Mouse (Mus musculus) 3T3-L1 (cell line): ENCODE measurements around the gene Olfr557.

Experiments
- DNase-seq: peaks from one replicate; pipeline ENCODE4 v3.0.0-alpha.2; 2015; ENCODE audit warnings: low read depth, low spot score

Gene Olfr557

GRCm38 (mm10) chr7:102695358-102696125 lies at the start of gene Olfr557:
TSS of gene Olfr557 (plus strand) at chr7:102695910.
- DNase-seq = peak; percentile 65

DNA sequence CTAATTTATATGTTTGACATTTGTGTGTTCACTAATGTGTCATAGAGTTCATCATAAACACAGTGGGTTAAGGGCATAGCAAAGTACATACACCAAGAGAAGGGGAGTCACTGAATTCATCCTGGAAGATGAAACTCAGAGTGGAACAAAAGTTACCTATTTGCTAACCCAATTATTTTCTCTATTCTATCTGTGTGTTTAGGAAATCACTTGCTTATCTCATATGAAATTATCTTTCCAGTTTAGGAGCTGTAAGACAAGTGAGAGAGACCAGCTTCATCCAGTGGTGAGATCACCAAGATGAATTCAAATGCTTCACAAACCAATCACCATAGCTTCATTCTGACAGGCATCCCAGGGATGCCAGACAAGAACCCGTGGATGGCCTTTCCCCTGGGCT lies 37.2 kb upstream of the Olfr557 start, which contains the start of gene Olfr555:
Gene Olfr555 (plus strand): TSS at position 301 of the 400 bp plus-strand sequence.
- DNase-seq = no peak

DNA sequence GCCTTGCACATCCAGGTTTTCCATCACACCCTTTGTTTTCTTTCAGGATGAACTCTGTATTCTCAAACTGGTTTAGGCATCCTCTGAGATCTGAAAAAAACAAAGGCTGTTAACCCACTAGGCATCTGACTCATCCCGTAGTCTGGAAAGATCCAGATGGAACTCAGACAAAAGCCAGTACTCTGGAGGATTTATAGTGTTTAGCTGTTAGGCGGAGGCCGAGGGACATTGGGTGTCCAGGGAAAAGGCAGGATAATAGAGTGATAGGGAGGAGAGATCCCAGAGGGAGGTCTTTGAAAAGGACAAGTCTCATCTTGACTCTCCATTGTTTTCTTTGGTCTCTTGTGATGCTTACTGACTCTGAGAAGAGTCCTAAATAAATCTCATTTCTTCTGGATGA lies 31.1 kb upstream of the Olfr557 start, which contains the start of gene Olfr556:
Gene Olfr556 (plus strand): TSS at position 301 of the 400 bp plus-strand sequence.
- peak; percentile 21 for DNase-seq

DNA sequence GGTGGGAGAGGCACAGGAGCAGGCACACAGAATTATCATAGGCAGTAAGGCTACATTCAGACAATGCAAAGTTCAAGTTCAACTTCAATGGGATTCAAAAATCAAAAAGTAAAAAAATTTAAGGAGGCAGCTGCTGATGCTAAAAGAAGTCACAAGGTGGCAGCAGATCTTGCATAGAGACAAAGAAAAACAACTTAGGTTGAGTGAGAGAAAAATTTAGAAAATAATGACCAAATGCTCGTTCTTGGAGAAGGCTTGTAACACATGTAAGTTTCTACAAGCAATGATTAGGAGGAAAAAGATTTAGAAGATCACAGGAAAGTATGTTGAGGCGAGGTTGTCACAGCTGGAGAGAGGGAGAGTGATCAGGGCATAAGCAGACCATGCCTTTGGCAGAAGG lies 30.3 kb upstream of the Olfr557 start:
- DNase-seq = peak; percentile 49

- DNase-seq = no peak
These were observed 19.5 kb upstream of the Olfr557 start for GRCm38 (mm10) chr7:102676225-102676624.

- no peak for DNase-seq
These were observed 13.8 kb upstream of the Olfr557 start for GRCm38 (mm10) chr7:102681916-102682315.

DNA sequence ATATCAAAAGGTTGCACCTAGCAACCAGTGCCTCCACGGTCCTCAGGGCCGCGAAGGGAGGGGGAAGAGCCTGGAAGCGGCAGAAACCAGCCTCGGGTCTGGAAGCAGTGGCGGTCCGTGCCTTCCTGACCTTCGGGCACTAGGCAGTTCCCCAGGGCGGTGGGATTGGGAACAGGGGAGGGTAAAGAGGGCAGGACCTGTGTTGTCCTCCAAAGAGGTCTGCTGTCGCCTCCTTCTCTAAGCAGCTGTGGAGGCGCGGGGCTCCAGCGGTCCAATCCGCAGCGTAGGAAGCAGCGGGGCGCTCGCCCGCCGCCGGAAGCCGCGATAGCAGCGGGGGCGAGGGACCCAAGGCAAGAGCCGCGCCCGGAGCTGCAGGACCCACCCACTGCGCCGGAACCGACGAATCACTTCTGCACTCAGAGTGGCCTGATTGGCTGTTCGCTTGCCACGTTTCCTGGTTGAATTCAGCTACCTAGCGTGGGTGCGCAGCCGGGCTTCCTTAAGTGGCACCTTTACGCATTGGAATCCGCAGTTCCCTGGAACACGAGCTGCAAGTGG lies 8.7 kb upstream of the Olfr557 start, which contains the start of gene Trim68:
Gene Trim68 (minus strand): TSS at position 384 of the 558 bp plus-strand sequence.
- DNase-seq = peak; percentile 86

DNA sequence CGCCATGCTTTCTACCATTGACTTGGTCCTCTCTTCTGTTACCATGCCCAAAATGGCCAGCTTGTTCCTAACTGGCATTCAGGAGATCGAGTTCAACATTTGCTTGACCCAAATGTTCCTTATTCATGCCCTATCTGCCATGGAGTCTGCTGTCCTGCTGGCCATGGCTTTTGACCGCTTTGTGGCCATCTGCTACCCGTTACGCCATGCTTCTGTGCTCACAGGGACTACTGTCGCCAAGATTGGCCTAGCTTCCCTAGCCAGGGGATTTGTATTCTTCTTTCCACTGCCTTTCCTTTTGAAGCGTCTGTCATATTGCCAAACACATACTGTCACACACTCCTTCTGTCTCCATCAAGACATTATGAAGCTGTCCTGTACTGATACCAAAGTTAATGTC lies 2.8 kb downstream of the Olfr557 start:
- DNase-seq = no peak

GRCm38 (mm10) chr7:102701915-102702314 lies 6.2 kb downstream of the Olfr557 start, which contains the start of gene Olfr558:
TSS of gene Olfr558 (plus strand) at chr7:102702215.
- DNase-seq = no peak

DNA sequence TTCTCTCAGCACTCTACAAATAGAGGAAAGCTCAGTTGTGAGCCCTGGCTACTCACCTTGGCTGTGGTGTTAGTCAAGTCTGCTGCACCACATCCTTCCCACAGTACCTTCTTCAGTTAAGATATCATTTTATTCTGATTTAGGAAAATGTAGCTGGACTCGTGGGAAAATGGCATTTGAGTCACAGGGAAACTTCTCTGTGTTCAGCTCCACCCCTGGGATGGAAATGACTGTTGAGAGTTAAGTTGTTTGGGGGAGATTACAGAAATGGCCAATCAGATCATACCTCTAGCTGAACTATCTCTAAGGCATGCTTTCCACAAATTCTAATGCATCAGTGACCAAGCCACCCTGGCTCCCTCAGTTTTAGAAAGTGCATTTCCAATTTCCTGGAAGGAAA lies 23.3 kb downstream of the Olfr557 start, which contains the start of gene Olfr33:
Gene Olfr33 (minus strand): TSS at position 101 of the 400 bp plus-strand sequence.
- DNase-seq = no peak

GRCm38 (mm10) chr7:102727391-102727790 lies 31.7 kb downstream of the Olfr557 start, which contains the start of gene Olfr559:
TSS of gene Olfr559 (minus strand) at chr7:102727491.
- DNase-seq = no peak

DNA sequence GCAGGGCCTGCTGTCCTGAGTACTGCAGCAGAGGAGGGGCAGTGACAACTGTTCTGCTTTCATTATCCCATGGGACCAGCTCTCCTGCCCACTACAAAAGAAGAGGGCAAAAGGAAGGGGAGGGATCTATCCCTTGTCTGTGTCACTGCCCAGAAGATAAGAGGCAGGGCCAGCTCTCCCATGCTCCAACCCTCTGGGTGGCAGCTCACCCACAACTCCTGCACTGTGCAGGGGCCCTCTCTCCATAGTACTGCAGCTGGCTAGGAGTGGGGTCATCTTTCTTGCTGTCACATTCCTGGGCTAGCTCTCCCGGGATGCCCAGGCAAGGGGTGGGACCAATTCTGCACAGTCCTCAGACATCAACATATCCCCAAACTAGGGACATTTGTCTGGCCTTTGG lies 38.1 kb downstream of the Olfr557 start:
- no peak for DNase-seq

- no peak for DNase-seq
These were observed 42.0 kb downstream of the Olfr557 start for GRCm38 (mm10) chr7:102737705-102738104.
